Mouse (Mus musculus) stomach, embryonic 14.5 days (tissue): ENCODE measurements around the gene Tmem94. TPM values are rescaled to one million over a fixed set of nuclear protein-coding genes. Genes with fewer than 3 reads are reported as not detected.
A peak's percentile ranks its signal among the peaks of the same experiment; 100 is the strongest.
"Not testable (repeated sequence)": the region's sequence is repeated elsewhere in the genome, so short reads cannot be mapped to it uniquely, and the experiment has no call there.

Experiments used
- ATAC-seq: fragments of 200-750 bp; cut with Nextera tagmentation; 2 replicates; pipeline ENCODE4 v1.8.0; 2017; ENCODE audit warnings: low read depth, moderate TSS enrichment; ENCODE audit not compliant: insufficient number of reproducible peaks, insufficient read depth, low FRiP score
- H3K27ac ChIP-seq: fragments of 300-500 bp; sonication (generic); 2 replicates; pipeline ENCODE4 v1.5.1; 2014; ENCODE audit warnings: mild to moderate bottlenecking, low read length, moderate library complexity, mixed read lengths
- H3K27me3 ChIP-seq: fragments of 300-500 bp; sonication (generic); 2 replicates; pipeline ENCODE4 v1.6.1; 2014; ENCODE audit warnings: low read length, control low read depth, mixed read lengths; ENCODE audit not compliant: control insufficient read depth, insufficient read depth
- H3K36me3 ChIP-seq: fragments of 300-500 bp; sonication (generic); 2 replicates; pipeline ENCODE4 v1.6.1; 2014; ENCODE audit warnings: mild to moderate bottlenecking, control low read depth, low read length, moderate library complexity, mixed read lengths; ENCODE audit not compliant: control insufficient read depth, insufficient read depth
- H3K4me1 ChIP-seq: fragments of 300-500 bp; sonication (generic); 2 replicates; pipeline ENCODE4 v1.6.1; 2014; ENCODE audit warnings: low read length, control low read depth, mixed read lengths; ENCODE audit not compliant: control insufficient read depth, insufficient read depth
- H3K4me2 ChIP-seq: fragments of 300-500 bp; sonication (generic); replicated peaks from 2 replicates; pipeline ENCODE4 v1.6.1; 2014; ENCODE audit warnings: low read depth, low read length, control low read depth
- H3K4me3 ChIP-seq: fragments of 300-500 bp; sonication (generic); 2 replicates; pipeline ENCODE4 v1.5.1; 2014; ENCODE audit warnings: low read depth, low read length, control low read depth
- H3K9ac ChIP-seq: fragments of 300-500 bp; sonication (generic); replicated peaks from 2 replicates; pipeline ENCODE4 v1.6.1; 2014; ENCODE audit warnings: low read depth, mild to moderate bottlenecking, control low read depth, low read length, moderate library complexity, mixed read lengths
- H3K9me3 ChIP-seq: fragments of 300-500 bp; sonication (generic); 2 replicates; pipeline ENCODE4 v1.6.1; 2016; ENCODE audit warnings: low read depth, low read length, control low read depth; ENCODE audit not compliant: control insufficient read depth
- WGBS: fragments of 180-500 bp; shearing (Covaris S2); extraction: QIAGEN DNeasy Blood & Tissue Kit; methylation state at CpG from one replicate; pipeline ENCODE4 v1.1.7; 2014; 5-methylcytosine and 5-hydroxymethylcytosine counted together
- polyA plus RNA-seq: library from polyadenylated mRNA; unstranded; fragments of >200 nt; fragmentation: Nextera tagmentation; extraction: Ambion mirVana; gene quantifications from 2 replicates; pipeline ENCODE4 v1.2.1, GENCODE M21; 2014

Tmem94 gene
- polyA plus RNA-seq, 1 experiment from 2014 or later, result 17.0 TPM

DNA sequence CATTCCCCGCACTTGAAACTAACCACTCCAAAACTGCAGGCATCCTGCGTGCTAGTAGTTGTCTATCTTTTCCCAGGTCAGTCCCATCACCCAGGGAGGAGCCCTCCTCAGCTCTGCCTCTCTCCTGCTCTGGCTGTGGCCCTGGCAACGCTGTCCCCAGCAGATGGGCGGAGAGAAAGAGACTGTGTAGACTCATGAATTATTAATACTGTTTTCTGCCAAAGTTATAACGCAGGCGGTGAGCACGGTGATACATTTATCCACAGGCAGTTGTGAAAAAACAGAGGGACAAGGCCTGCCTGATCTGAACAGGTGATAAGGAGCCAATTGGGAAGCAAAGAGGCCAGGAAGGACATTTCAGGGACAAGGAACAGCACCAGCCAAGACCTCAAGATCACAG, 12.6 kb upstream of the Tmem94 start:
- WGBS, result 79% methylated on average over 7 of the region's 7 CpGs
- H3K27ac ChIP-seq, result no peak overlapping the region
- no peak for ATAC-seq

DNA sequence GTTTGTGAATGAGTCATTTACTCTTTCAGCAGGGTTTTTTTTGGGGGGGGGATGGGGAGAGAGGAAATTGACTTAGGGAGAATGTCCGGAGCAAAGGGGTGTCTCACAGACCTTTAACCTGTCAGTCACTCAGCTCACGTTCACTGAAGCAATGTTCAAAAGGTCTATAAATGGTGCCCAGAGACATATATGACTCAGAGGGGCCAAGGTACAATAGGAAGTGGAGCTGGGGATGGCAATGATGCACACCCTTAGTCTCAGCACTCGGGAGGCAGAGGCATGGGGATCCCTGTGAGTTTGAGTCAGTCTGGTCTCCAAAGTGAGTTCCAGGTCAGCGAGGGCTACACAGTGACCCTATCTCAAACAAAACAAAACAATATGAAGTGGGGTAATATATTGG, 11.7 kb upstream of the Tmem94 start:
- Histone ChIP-seq H3K4me3 (no peak overlapping the region), H3K9ac (no peak overlapping the region), H3K36me3 (no peaks in the 10 kb centered on the region), H3K4me2 (no peak overlapping the region), H3K27ac (no peak overlapping the region), H3K27me3 (no peaks in the 10 kb centered on the region), H3K9me3 (no peaks in the 10 kb centered on the region), H3K4me1 (no peaks in the 10 kb centered on the region)
- no peak for ATAC-seq
- 73% methylated on average over 4 of the region's 4 CpGs for WGBS

More for the DNA sequence above, 12.6 kb upstream of the Tmem94 start:
- Histone ChIP-seq H3K4me1 (no peaks in the 10 kb centered on the region), H3K4me2 (no peak overlapping the region), H3K36me3 (no peaks in the 10 kb centered on the region), H3K27me3 (no peaks in the 10 kb centered on the region), H3K9me3 (no peaks in the 10 kb centered on the region), H3K4me3 (no peak overlapping the region), H3K9ac (no peak overlapping the region)

DNA sequence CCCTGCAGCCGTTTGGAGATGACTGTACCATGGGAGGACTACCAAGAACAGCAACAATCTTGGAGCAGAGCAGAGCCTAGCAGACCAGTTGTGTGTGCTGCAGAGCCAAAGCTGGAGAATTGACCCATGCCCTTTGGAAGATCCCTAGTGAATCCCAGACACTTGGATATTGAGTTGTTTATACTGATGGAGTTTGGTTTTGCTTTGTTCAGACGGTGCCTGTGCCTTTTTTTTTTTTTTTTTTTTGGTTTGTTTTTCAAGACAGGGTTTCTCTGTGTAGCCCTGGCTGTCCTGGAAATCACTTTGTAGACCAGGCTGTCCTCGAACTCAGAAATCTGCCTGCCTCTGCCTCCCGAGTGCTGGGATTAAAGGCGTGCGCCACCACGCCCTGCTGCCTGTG, 3.1 kb upstream of the Tmem94 start:
- H3K4me1 ChIP-seq, result peaks cover 11% of the 10 kb centered on the region
- H3K9me3 ChIP-seq, H3K27me3 ChIP-seq, H3K4me3 ChIP-seq, ATAC-seq, H3K36me3 ChIP-seq, H3K27ac ChIP-seq, H3K4me2 ChIP-seq, H3K9ac ChIP-seq: not testable (repeated sequence)
- 94% methylated on average over 7 of the region's 7 CpGs for WGBS

DNA sequence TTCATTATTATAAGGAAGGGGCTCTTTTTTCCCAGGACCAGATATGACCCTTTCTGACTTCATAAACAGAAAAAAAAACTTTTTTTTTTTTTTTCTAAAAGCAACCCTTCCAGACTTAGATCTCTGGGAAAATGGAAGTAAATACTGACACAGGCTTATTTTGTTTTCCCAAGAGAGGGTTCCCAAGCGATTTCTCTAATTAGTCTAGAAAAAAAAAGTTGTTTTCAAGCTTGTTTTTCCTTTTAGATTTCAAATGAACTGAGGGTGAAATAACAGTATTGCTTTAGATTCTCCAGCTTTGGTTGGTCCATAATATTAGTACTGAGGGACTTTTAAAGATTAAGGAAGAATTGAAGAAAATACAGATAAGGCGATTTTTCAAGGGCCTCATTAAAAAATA, 535 bp upstream of the Tmem94 start:
- 31% methylated on average over 2 of the region's 2 CpGs for WGBS
- H3K4me3 ChIP-seq, result peak overlapping the region; percentile 80
- no peaks in the 10 kb centered on the region for H3K36me3 ChIP-seq
- no peak overlapping the region; the same call in 1 of the 2 replicates for H3K27ac ChIP-seq
- H3K9ac ChIP-seq, result 0 out of 2 replicates have a peak overlapping the region, but pooled peaks have one; percentile 85
- peaks cover 11% of the 10 kb centered on the region for H3K4me1 ChIP-seq
- ATAC-seq, result no peak
- no peaks in the 10 kb centered on the region for H3K9me3 ChIP-seq
- peak overlapping the region; percentile 47 for H3K4me2 ChIP-seq
- no peaks in the 10 kb centered on the region for H3K27me3 ChIP-seq

DNA sequence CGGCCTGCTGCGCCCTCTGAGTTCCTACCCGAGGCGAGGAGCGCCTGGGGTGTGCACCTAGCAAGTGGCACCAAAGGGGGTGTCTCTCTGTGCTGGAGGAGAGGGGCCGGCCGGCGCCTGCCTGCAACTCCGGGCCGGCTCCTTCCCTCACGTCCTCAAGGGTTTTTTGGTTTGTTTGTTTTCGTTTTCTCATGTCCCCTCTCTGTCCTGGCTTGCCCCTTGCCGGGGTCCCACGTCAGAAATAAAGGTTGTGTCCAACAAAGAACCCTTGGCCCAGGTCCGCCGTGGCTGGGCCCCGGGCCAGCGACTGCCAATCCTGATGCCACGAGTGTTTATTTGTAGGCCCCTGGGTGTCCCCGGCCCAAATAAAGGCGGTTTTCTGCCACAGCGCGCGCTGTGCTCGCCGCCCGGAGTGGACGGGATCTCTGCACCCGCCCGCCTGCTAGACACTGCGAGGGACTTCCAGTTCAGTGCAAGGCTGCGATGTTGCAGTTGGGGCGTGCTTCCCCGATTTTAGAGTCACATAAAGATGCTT, 441 bp downstream of the Tmem94 start:
- Histone ChIP-seq H3K27me3 (no peaks in the 10 kb centered on the region), H3K4me2 (peak overlapping the region; percentile 61), H3K36me3 (no peaks in the 10 kb centered on the region; the same call in 1 of the 2 replicates), H3K9ac (peak overlapping the region; percentile 85), H3K9me3 (no peaks in the 10 kb centered on the region), H3K27ac (peak overlapping the region; percentile 84), H3K4me3 (peak overlapping the region; percentile 80), H3K4me1 (peaks cover 11% of the 10 kb centered on the region)
- ATAC-seq, result peak; percentile 77
- WGBS, result under 1% methylated on average over 34 of the region's 34 CpGs

DNA sequence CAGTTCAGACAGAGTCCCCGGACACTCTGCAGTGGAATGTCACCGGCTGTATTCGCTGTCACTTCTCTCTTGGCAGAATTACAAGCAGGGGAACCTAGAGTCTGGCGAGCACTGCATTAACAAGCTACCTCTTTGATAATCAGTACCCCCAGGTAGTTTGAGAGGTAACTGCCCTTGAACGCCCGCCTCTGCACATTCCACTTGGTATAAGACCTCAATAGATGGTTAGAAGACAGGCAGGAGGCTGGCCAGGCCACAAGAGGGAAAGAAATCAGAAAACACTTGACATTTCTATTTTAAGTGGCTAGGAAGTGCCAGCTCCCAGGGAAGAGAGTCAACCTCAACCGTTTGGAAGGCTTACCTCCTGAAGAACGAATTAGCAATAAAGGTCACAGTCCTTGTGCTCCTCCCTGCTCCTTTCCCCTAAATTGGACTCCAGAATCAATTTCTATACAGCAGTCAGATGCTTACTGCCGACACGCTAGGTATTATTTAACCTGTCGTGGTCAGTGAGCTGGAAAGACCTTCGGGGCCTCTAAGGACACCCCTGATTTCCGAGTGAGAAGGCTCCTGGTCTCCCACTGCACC, 1.2 kb downstream of the Tmem94 start:
- peak overlapping the region; percentile 84 for H3K27ac ChIP-seq
- H3K36me3 ChIP-seq, result no peaks in the 10 kb centered on the region; the same call in 1 of the 2 replicates
- H3K4me2 ChIP-seq, result peak overlapping the region; percentile 61
- peaks cover 11% of the 10 kb centered on the region for H3K4me1 ChIP-seq
- H3K9me3 ChIP-seq, result no peaks in the 10 kb centered on the region
- ATAC-seq, result no peak
- peak overlapping the region; percentile 80 for H3K4me3 ChIP-seq
- H3K9ac ChIP-seq, result peak overlapping the region; percentile 85
- H3K27me3 ChIP-seq, result no peaks in the 10 kb centered on the region
- WGBS, result 43% methylated on average over 13 of the region's 13 CpGs

DNA sequence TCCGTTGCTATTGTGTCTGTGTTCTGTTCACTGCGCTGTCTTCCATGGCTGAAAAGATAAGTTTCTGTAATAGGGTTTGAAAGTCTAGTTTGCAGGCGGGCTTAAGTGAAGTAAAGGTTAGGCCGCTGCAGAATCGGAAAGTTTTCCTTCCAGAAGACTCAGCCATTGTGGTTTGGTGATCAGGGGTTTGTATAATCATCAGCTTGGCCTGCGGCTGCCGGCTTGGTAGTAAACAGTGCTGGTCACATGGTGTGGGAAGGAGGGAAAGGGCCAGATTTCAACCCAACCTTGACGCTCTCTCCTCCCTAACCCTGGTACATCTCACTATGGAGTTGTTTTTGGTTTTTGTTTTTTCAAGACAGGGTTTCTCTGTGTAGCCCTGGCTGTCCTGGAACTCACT, 1.7 kb downstream of the Tmem94 start:
- 78% methylated on average over 8 of the region's 8 CpGs for WGBS
- no peaks in the 10 kb centered on the region; the same call in 1 of the 2 replicates for H3K36me3 ChIP-seq
- H3K9me3 ChIP-seq, result no peaks in the 10 kb centered on the region
- no peaks in the 10 kb centered on the region for H3K27me3 ChIP-seq
- H3K9ac ChIP-seq, result no peak overlapping the region
- ATAC-seq, result no peak
- peak overlapping the region; percentile 61; the same call in 1 of the 2 replicates for H3K4me2 ChIP-seq
- no peak overlapping the region for H3K27ac ChIP-seq
- no peak overlapping the region for H3K4me3 ChIP-seq
- H3K4me1 ChIP-seq, result peaks cover 11% of the 10 kb centered on the region

DNA sequence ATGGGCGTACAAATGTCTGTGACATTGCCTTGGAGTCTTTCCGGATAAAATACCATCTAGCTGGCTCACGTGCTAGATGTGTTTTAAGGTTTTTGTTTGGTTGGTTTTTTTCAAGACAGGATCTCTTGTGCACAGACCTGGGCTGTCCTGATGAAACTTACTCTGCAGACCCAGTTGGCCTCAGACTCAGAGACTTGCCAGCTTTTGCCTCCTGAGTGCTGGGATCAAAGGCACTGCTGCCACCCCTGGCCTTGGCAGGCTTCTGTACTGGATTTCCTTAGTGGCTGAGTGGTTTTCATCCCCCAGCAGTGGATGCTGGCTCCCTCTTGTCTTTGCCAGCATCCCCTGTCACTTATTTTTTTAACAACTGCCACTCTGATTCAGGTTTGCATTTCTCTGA, 3.7 kb downstream of the Tmem94 start:
- Histone ChIP-seq H3K4me3 (no peak overlapping the region), H3K4me1 (peaks cover 11% of the 10 kb centered on the region), H3K27me3 (no peaks in the 10 kb centered on the region), H3K27ac (no peak overlapping the region), H3K9ac (no peak overlapping the region), H3K9me3 (no peaks in the 10 kb centered on the region), H3K36me3 (no peaks in the 10 kb centered on the region; the same call in 1 of the 2 replicates), H3K4me2 (no peak overlapping the region)
- 85% methylated on average over 3 of the region's 3 CpGs for WGBS
- no peak for ATAC-seq

DNA sequence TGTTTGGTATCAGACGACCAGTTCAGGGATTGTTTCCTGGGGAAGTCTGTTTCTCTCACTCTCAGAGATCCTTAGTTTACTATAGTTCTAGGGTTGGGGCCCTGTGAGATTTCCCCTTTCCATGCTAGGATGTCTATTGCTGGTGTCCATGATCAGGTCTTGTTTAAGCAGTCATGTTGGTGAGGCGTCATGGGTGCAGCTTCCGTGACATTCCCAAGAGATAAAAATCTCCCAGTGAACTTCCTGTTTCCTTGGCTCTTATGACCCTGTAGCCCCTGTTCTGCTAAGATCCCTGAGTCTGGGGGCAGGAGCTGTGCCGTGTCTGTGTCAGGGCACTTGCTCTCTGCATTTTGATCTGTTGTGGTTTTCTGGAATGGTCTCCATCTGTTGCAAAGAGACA, 9.4 kb downstream of the Tmem94 start:
- H3K9ac ChIP-seq, result no peak overlapping the region

More for the DNA sequence above, 9.4 kb downstream of the Tmem94 start:
- ATAC-seq, result no peak
- Histone ChIP-seq H3K4me1 (peaks cover 34% of the 10 kb centered on the region), H3K9me3 (no peaks in the 10 kb centered on the region), H3K27me3 (no peaks in the 10 kb centered on the region), H3K36me3 (no peaks in the 10 kb centered on the region; the same call in 1 of the 2 replicates), H3K27ac (no peak overlapping the region), H3K4me2 (no peak overlapping the region), H3K4me3 (no peak overlapping the region)
- 47% methylated on average over 4 of the region's 4 CpGs for WGBS
